Mouse (Mus musculus): ENCODE data around the gene Slc17a2. TPM values are rescaled to one million over a fixed set of nuclear protein-coding genes. Genes with fewer than 3 reads are reported as not detected.

Slc17a2 gene
- not detected for total RNA-seq (2021)
- long read RNA-seq, experiment 1, result 0 reads
- long read RNA-seq, experiment 2, result 0 reads

- no peak for TF ChIP-seq CTCF (IDR thresholded peaks at IDR 0.05)
- no peak within 1 kb of the TSS for H3K27ac ChIP-seq
- intact Hi-C loops (cut with DNase I), result no loop called here
These were observed at the start of gene Slc17a2 for GRCm38 (mm10) chr13:23806422-23807052. Gene Slc17a2, plus strand, starts transcription at chr13:23806993.

GRCm38 (mm10) chr13:23757211-23757773 is 49.5 kb upstream of the Slc17a2 start:
- intact Hi-C loops (cut with DNase I), result loop anchor here (10.0 kb wide), 1 partner anchor 392 kb away; the partner anchor contains the start of gene Zfp322a
- TF ChIP-seq CTCF (IDR thresholded peaks at IDR 0.05), result no peak
- H3K4me3 ChIP-seq, result peak overlapping the region; percentile 63
- no peak for DNase-seq
- H3K27ac ChIP-seq, result no peak overlapping the region

More at GRCm38 (mm10) chr13:23806422-23807052, at the start of gene Slc17a2:
- no peak for DNase-seq
- H3K4me3 ChIP-seq, result no peak within 1 kb of the TSS

GRCm38 (mm10) chr13:23757921-23758320 is 48.9 kb upstream of the Slc17a2 start:
- no peak overlapping the region for H3K4me3 ChIP-seq
- no peak for TF ChIP-seq CTCF (IDR thresholded peaks at IDR 0.05)
- no peak overlapping the region for H3K27ac ChIP-seq
- intact Hi-C loops (cut with DNase I), result loop anchor here (10.0 kb wide), 1 partner anchor 393 kb away; the partner anchor contains the start of gene Zfp322a
- DNase-seq, result no peak

GRCm38 (mm10) chr13:23759251-23759771 is 47.5 kb upstream of the Slc17a2 start:
- Histone ChIP-seq H3K4me3 (no peak overlapping the region), H3K27ac (no peak overlapping the region)
- no peak for TF ChIP-seq CTCF (IDR thresholded peaks at IDR 0.05)
- DNase-seq, result no peak
- intact Hi-C loops (cut with DNase I), result loop anchor here (10.0 kb wide), 1 partner anchor 395 kb away; the partner anchor contains the start of gene Zfp322a

- intact Hi-C loops (cut with DNase I), result loop anchor here (5.0 to 10.0 kb wide), 3 partner anchors 138 to 395 kb away; partner anchors contain the start of genes Hist1h1e, Hist1h2be, Hist1h4d and Zfp322a
- H3K4me3 ChIP-seq, result no peak overlapping the region
- TF ChIP-seq CTCF (IDR thresholded peaks at IDR 0.05), result no peak
- no peak for DNase-seq
- no peak overlapping the region for H3K27ac ChIP-seq
These were observed 46.9 kb upstream of the Slc17a2 start for GRCm38 (mm10) chr13:23759916-23760239.

- Histone ChIP-seq H3K4me3 (peak overlapping the region; percentile 88), H3K27ac (peak overlapping the region; percentile 88)
- intact Hi-C loops (cut with DNase I), result loop anchor here (5.0 kb wide), 2 partner anchors 138 to 178 kb away; partner anchors contain the start of genes Hist1h1e, Hist1h2be and Hist1h4d
- no peak for TF ChIP-seq CTCF (IDR thresholded peaks at IDR 0.05)
- no peak for DNase-seq
These were observed 46.4 kb upstream of the Slc17a2 start for GRCm38 (mm10) chr13:23760240-23760971.

- no peak for TF ChIP-seq CTCF (IDR thresholded peaks at IDR 0.05)
- DNase-seq, result peak; percentile 96
- peak within 1 kb of the TSS; percentile 88 for H3K27ac ChIP-seq
- intact Hi-C loops (cut with DNase I), result loop anchor here (5.0 kb wide), 2 partner anchors 139 to 179 kb away; partner anchors contain the start of genes Hist1h1e, Hist1h2be and Hist1h4d
- peak within 1 kb of the TSS; percentile 88 for H3K4me3 ChIP-seq
These were observed 45.6 kb upstream of the Slc17a2 start, which contains the start of gene Hist1h4a for GRCm38 (mm10) chr13:23760972-23761864. Gene Hist1h4a, minus strand, starts transcription at chr13:23761230.

GRCm38 (mm10) chr13:23761871-23762821 is 44.6 kb upstream of the Slc17a2 start, which contains the start of gene Hist1h3a:
Gene Hist1h3a, minus strand, starts transcription at chr13:23762386.
- DNase-seq, result peak; percentile 47
- Histone ChIP-seq H3K4me3 (peak within 1 kb of the TSS; percentile 88), H3K27ac (peak within 1 kb of the TSS; percentile 88)
- intact Hi-C loops (cut with DNase I), result loop anchor here (5.0 kb wide), 2 partner anchors 140 to 180 kb away; partner anchors contain the start of genes Hist1h1e, Hist1h2be and Hist1h4d

GRCm38 (mm10) chr13:23763242-23763585 is 43.6 kb upstream of the Slc17a2 start:
- intact Hi-C loops (cut with DNase I), result loop anchor here (5.0 kb wide), 2 partner anchors 141 to 181 kb away; partner anchors contain the start of genes Hist1h1e, Hist1h2be and Hist1h4d
- no peak for DNase-seq

GRCm38 (mm10) chr13:23763586-23764323 is 43.0 kb upstream of the Slc17a2 start, which contains the start of gene Hist1h1a:
Gene Hist1h1a, plus strand, starts transcription at chr13:23763666.
- peak; percentile 82 for DNase-seq
- intact Hi-C loops (cut with DNase I), result loop anchor here (5.0 kb wide), 2 partner anchors 141 to 181 kb away; partner anchors contain the start of genes Hist1h1e, Hist1h2be and Hist1h4d
- H3K4me3 ChIP-seq, result peak within 1 kb of the TSS; percentile 88
- H3K27ac ChIP-seq, result peak within 1 kb of the TSS; percentile 88
- TF ChIP-seq CTCF (IDR thresholded peaks at IDR 0.05), result no peak

More at GRCm38 (mm10) chr13:23763242-23763585, 43.6 kb upstream of the Slc17a2 start:
- Histone ChIP-seq H3K27ac (peak overlapping the region; percentile 88; the same call in 1 of the 2 replicates), H3K4me3 (peak overlapping the region; percentile 88)
- TF ChIP-seq CTCF (IDR thresholded peaks at IDR 0.05), result no peak

Measured in gastrocnemius, adult 2 months (tissue).